Mouse (Mus musculus) left cerebral cortex, postnatal 4 days (tissue): ENCODE measurements around the gene Gm26741. TPM values are rescaled to one million over a fixed set of nuclear protein-coding genes. Genes with fewer than 3 reads are reported as not detected.
A peak's percentile ranks its signal among the peaks of the same experiment; 100 is the strongest.
"Not testable (repeated sequence)": the region's sequence is repeated elsewhere in the genome, so short reads cannot be mapped to it uniquely, and the experiment has no call there.

Source experiments
- DNase-seq: peaks from one replicate; pipeline ENCODE4 v3.0.0-alpha.2; 2022
- intact Hi-C: fragments of 180-260 bp; cut with DNase I; formaldehyde crosslinking; loops from one replicate; pipeline ENCODE4 v1.15.1; 2025
- total RNA-seq, 2 experiments: library from RNA; stranded (reverse); gene quantifications; 2 replicates each; pipeline ENCODE4 v1.2.3; 2021

Gm26741 gene
- not detected for total RNA-seq

DNA sequence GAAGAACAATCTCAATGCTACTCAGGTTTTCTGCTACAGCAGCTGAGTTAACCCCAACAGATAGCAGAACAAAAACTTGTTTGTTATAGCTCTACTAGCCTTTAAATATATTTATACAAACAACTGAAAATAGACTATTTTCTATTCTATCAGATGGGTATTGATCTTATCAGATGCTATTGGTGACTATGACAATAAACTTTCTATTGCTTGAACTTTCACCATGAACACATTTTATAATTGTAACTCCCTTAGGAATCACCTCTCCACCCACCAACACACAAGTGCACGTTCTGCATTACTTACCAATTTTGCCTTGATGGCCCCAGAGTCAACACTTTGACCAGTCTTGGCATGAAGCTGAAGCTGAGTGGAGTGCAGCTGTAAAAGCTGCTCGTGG, at the start of gene Gm26741:
Gene Gm26741, plus strand, starts transcription at position 301 of the 400 bp plus-strand sequence.
- DNase-seq: no peak
- intact Hi-C loops: no loop called here

DNA sequence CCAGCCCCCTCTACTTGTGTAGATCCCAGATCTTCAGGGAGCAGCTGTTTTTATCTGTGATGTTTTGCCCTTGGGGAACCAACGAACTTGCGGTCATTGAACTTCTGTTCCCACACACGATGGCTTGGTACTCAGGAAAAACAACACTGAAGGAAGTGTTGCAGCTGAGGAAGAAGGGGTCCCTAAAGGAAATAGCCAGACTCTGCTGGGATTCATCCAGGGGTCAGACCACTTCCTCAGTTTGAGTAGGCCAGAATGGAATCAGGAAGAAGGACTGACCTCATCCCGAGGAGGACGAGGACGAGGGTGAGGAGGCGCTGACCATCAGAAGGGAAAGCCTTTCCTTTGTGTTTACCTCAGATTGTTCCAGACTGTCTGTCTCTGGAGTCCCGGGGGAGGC, 49.4 kb upstream of the Gm26741 start:
- intact Hi-C loops: no loop called here
- no peak for DNase-seq

DNA sequence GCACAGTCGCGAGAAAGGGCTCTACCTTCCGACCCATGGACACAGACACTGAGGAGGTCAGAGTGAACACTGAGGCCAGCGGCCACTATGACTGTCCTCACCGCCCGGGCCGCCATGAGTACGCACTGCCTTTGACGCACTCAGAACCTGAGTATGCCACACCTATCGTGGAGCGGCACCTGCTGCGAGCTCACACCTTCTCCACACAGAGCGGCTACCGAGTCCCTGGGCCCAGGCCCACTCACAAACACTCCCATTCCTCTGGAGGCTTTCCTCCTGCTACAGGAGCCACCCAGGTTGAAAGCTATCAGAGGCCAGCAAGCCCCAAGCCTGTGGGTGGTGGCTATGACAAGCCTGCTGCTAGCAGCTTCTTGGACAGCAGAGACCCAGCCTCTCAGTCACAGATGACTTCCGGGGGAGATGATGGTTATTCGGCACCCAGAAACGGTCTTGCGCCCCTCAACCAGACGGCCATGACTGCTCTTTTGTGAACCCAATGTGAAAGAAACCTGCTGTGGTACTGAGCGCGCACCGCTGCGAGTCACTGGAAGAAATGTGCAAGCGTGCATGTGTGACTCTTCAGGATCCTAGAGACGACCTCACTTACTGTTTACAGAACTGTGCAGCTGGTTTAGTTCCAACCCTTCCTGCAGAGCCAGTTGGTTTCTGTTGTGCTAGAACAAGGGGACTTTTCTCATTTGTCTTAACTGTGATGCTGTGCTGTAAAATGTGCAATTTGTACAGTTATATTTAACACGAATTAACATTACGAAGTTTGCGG, 38.9 kb upstream of the Gm26741 start:
- intact Hi-C loops: loop anchor here (5.0 to 10.0 kb wide), 3 partner anchors 87 to 522 kb away; partner anchors contain the start of gene Dcbld1
- no peak for DNase-seq

DNA sequence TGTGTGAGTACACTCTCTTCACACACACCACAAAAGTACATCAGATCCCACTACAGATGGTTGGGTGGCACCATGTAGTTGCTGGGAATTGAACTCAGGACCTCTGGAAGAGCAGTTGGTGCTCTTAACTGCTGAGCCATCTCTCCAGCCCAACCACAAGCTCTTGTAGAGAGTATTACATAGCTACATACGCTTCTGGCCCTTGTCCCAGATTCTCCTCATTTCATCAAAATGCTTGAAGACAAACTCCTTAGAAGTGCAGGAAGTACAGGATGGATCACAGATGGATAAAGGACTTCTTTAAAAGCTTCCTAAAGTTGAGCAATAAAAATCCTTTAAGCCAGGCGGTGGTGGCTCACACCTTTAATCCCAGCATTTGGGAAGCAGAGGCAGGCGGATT, 36.6 kb upstream of the Gm26741 start:
- intact Hi-C loops: loop anchor here (5.0 to 10.0 kb wide), 3 partner anchors 90 to 525 kb away; partner anchors contain the start of gene Dcbld1
- DNase-seq: no peak

DNA sequence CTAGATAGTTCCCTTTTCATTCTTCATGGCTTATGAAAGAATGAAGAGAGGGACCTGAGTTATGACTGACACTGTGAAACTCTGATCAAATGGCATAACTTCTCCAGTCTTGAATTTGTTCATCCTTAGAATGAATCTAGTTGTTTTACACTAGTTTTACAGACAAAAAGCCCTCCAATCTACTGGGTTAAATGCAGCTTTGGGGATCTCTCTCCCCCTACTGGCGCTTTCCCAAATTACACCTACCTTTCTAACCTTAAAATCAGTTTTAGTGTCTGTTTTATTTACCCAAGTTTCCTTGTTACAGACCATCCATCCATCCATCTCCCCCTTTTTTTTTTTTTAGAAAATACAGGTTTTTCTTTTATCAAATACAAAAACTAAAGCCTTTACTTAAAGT, 27.6 kb upstream of the Gm26741 start:
- DNase-seq: peak; percentile 13
- intact Hi-C loops: loop anchor here (5.0 kb wide), 1 partner anchor 114 kb away; no protein-coding TSS in a partner anchor

DNA sequence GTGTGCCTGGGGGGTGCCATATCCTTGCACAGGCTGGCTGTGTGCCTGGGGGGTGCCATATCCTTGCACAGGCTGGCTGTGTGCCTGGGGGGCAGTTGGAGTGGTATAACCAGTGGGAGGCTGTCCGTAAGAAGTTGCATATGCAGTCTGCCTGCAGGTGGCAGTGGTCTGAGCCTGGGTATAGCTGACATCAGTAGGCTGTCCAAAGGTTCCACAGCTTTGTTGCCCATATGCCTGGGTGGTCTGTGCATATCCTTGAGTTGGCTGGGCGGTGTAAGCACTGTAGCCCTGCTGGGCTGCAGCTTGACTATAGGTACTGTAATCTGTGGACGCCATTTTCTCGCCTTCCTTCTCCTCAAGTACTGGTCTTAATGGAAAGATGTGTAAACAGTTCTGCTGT, 15.2 kb upstream of the Gm26741 start:
- DNase-seq, intact Hi-C loops: not testable (repeated sequence)

DNA sequence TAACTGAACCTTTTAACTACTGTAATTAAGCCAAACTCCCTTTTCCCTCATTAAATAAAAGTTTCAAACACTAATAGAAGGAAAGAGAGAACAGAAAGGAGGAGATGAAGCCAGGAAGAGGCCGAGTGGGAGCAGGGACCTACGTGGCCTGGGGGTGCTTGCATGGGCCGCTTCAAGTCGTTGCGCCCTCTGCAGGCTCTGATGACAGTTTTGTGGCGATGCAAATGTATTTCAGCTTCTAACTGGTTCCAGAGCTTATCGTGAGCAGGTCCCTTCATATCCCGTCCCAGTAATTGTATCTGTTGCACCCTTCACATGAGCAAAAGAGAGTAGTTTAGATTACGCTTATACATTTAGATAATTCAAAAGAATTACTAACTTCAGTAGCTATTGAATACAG, 5.4 kb upstream of the Gm26741 start:
- intact Hi-C loops: no loop called here
- DNase-seq: peak; percentile 10

DNA sequence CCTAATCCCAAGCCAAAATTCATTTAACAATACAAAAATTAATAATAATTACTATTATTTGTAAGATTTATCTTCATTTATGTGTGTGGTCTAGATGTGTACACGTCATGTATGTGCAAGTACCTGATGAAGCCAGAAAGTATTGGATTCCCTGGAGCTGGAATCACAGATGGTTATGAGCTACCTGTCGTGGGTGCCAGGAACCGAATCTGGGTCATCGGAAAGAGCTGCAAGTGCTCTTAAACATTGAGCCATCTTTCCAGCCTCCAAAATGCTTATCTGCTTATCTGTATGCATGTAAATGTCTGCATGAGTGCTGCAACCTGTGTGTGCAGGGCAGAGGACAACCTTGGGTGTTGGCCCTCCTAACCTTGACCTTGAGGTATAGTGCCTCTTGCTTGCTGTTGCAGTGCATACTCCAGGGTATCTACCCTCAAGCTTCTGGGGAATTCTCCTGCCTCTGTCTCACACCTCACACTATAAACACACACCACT, 1.7 kb downstream of the Gm26741 start:
- intact Hi-C loops: no loop called here
- no peak for DNase-seq

DNA sequence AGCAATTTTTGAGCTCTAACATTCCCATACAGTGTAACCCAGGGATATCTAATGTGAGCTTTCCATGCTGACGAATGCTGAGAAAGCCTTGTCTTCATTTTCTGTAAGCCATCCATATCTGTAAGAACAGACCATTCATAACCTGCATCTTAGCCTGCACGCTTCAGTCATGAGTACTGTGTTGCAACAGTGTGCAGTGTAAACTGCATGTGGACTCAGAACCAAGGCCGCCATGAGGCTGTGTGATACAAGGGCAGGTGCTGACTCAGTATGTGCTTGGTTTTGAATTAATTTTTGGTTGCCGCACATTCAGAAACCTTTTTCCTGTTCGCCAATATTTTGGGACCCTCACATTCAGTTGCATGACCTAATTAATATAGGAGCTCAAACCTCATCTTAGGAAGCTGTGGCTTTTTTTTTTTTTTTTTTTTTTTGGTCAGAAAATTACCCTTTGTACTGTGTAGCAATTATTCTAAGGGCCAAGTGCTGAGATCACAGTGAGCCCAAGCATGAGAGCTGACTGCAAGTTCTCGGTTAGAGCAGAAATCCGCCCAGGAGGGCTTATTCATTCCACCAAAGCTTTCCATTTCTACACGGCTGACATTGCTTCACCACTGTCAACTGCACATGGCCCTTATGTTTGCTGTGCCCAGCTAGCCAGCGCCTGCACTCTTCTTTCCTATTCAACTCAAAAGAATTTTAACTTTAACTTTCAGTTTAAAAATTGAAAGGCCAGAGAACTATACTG, 2.5 kb downstream of the Gm26741 start:
- intact Hi-C loops: no loop called here
- DNase-seq: no peak

DNA sequence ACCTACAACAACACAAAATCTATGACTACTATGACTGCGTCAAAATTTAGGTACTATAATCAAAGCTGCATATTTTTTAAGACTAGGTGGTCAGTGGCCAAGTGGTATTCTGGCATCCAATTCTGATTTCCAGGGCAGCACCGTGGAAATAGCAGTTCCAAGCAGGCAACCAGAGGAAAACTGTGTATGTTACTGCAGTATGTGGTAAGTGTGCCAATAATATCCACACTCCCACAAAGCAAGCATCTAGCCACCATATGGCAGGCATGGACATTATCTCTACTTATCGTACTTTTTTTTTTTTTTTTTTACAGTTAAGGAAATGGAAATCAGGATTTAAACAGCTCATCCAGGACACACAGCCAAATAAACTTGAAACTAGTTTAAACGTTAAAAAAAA, 9.8 kb downstream of the Gm26741 start:
- intact Hi-C loops: no loop called here
- DNase-seq: no peak

DNA sequence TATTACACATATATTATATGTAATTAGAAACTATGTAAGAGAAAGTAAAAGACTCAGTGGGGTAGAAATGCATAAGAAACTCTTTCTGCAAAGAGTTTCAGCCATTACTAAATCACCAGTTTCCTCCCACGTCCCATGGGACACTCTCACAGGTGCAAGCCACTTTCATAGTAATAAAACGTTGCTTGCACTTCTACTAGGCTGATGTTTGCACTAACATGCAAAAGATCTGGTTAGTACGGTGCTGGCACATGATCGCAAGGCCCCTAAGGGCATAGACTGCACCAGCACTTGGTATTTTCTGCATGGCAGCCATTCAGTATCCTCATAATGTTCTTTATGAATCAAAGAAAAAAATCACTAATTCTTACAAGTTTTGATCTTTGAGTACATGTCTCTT, 15.3 kb downstream of the Gm26741 start:
- intact Hi-C loops: no loop called here
- DNase-seq: no peak

DNA sequence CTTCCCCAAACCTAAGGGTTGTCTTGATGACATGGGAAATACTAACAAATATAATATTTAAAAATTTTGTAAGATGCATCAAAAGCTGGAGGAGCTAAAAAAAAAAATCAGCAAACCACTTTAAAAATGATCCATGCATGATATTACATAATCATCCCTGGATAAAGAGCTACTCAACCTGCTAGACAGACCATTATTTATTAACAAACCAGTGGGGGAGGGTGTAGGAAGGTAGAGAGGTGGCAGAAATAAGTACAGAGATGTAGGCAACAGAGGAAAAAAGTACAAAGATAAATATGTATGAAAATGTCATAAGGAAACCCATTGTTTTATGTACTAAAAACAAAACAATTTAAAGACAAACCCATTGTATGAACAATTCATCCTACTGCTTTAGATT, 16.1 kb downstream of the Gm26741 start:
- intact Hi-C loops: no loop called here
- no peak for DNase-seq

DNA sequence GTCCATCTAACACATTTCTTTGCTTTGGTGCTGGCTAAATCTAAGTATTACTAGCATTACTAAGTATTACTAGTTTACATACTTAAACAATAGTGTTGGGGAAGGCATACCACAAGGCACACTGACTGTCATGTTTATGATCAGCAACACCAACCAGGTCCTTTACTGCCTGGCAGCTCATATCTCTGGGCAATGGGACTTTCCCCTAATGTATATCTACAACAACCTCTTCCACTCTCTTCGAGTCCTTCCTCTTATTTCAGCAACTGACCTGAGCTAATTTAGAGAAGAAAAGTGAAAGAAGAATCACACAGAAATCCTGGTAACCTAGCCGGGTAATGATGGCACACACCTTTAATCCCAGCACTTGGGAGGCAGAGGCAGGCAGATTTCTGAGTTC, 17.9 kb downstream of the Gm26741 start:
- intact Hi-C loops: no loop called here
- no peak for DNase-seq

DNA sequence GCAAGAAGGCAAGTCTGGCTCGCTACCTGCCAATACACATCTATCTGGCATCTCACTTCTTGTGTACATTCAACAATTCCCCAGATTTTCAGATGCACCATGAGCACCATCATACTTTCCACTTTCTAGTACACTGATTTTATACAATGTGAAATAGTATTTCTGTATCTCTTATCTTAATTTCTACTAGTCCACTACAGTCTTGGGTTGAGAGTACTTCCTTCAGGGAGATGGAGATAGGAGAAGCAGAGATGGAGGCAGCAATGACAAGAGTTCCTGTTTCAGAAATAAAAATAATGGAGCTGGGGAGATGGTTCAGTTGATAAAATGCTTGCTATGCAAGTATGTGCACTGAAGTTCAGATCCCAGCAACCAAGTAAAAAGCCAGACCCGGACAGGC, 19.2 kb downstream of the Gm26741 start:
- no peak for DNase-seq
- intact Hi-C loops: no loop called here

DNA sequence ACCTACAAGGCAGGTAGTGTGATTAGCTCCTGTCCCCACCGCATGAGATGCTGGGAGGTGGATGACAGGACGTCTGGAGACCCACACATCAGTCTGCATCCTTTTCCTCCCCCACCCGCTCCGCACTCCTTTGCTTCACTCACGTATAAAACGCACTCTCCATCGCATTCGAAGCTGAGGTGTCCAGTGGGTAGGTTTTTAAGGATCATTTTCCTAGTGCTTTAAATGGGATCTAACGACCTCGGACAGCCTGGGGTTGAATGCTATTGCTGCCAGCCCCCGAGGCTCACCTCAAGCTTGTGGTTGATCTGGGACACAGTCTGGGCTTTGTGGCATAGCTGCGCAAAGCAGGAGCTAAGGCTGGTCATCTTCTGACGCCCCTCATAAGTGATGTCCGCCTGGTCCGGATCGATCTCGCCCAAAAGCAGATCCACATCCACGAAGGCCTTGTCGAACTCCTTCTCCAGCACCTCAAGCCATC, 22.8 kb downstream of the Gm26741 start:
- intact Hi-C loops: loop anchor here (5.0 to 10.0 kb wide), 2 partner anchors 164 to 277 kb away; no protein-coding TSS in a partner anchor
- DNase-seq: peak; percentile 18

DNA sequence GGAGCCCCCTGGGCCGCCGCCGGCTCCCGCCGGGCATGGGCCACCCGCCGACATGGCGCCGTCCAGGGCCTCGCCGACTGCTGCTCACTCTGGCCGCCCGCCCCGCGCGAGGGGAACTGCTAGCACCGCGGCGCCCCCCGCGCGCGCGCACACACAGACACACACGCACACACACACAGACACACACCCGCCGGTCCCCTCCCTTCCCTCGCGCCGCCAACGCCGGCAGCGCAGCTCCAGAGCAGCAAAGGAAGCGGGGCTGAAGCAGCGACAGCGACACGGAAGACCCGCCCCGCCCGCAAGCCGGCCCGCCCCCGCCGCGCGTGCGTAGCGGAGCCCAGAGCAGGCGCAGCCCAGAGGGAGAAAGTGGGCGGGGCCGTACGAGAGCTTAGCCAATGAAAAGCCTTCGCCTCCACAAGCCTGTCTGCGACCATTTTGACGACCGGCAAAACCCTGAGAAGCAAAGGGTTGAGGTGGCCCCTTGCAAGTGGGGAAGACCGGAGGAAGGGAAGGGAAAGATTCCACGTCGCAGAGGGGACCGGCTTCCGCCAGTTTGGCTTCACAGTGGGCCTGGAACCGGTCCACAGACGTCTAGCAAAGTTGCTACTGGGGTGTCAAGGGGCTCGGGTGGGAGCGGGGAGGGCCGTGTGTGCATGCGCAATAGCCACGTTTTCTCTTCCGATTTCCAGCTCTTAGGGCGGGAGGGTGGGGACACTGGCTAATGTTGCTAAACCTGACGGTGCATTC, 23.5 kb downstream of the Gm26741 start, which contains the start of gene Gopc:
Gene Gopc, minus strand, starts transcription at position 280 of the 747 bp plus-strand sequence.
- intact Hi-C loops: loop anchor here (5.0 to 10.0 kb wide), 2 partner anchors 165 to 277 kb away; no protein-coding TSS in a partner anchor

DNA sequence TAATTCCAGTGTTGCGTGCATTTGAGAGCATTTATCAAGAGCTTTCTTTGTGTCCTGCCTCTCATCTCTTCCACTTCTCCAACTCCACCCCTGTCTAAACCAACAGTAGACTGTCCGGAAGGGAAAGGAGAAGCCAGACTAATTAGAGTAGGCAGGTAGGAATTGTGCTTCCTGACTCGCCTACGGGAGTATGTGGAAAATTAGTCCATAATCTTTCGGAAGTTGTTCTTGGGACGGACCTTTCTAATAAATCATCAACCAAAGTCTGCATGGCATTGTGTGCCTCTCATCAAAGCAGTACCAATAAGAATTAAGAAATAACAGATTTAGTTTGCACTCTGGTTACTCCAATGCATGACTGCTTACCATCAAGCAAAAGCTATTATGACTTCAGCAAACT, 24.5 kb downstream of the Gm26741 start:
- intact Hi-C loops: loop anchor here (5.0 to 10.0 kb wide), 2 partner anchors 166 to 278 kb away; no protein-coding TSS in a partner anchor
- no peak for DNase-seq

More for the DNA sequence above, 23.5 kb downstream of the Gm26741 start, which contains the start of gene Gopc:
- DNase-seq: peak; percentile 98

DNA sequence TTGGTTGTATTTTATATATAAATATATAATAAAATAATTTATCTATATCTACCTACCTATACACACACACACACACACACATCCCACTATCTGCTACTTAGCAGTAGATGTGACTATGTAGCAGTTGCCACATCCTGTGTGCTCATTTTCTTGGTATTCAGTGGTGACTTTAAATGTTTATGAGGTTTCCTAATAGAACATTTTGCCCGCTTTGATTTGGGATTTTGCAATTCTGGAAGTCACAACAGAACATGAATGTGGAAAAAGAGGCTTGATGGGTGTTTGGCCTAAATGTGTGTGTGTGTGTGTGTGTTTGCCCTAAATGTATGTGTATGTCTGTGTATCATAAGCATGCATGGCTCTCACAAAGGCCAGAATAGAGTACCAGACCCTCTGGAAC, 25.0 kb downstream of the Gm26741 start:
- intact Hi-C loops: loop anchor here (5.0 to 10.0 kb wide), 2 partner anchors 166 to 279 kb away; no protein-coding TSS in a partner anchor
- DNase-seq: no peak

DNA sequence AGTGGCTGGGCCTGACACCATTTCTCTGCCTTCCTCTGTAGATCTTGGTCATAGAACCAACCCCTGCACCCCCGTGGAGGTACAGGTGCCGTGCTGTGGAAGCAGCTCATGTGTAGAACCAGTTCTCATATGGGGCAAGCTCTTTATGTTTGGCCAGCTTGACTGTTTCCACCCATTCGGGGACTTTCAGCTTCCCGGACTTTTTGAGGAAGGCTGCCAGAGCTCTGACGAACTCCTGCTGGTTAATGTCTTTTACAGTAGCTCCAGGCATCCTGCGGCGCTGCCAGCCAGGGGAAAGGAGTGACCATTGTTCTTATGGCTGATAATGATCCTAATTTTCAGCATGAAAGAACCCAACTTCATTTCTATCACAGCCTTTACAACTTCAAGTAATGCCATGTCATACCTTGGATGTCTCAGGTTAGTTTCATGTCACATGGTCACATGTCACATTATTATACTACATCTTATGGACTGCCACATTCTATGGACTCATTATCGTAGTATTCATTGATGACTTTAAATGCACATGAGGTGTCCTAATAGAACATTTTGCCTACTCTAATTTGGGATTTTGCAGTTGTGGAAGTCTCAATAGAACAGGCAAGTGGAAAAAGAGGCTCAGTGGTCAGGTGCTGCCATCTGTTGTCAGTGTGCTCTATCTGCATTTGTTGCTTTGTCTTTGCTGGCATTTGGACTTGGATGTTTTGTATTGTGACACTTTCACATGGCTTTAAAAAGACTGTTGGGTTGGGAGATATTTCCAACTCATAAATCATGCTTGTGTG, 26.4 kb downstream of the Gm26741 start:
- peak; percentile 52 for DNase-seq
- intact Hi-C loops: loop anchor here (5.0 to 10.0 kb wide), 3 partner anchors 168 to 593 kb away; no protein-coding TSS in a partner anchor
